Mouse (Mus musculus): ENCODE results near the gene Tgm5. TPM values are rescaled to one million over a fixed set of nuclear protein-coding genes. Genes with fewer than 3 reads are reported as not detected.
A peak's percentile ranks its signal among the peaks of the same experiment; 100 is the strongest.

Gene Tgm5
- polyA plus RNA-seq, 1 experiment from 2014 or later = not detected

GRCm38 (mm10) chr2:121022918-121023317 lies 62.7 kb downstream of the Tgm5 start:
- H3K4me1 ChIP-seq = no peaks in the 10 kb centered on the region; the same call in 1 of the 2 replicates
- H3K4me3 ChIP-seq = no peak overlapping the region
- H3K36me3 ChIP-seq = peaks cover 5% of the 10 kb centered on the region
- H3K9me3 ChIP-seq (replicated peaks) = 0 out of 2 replicates have a peak, but pooled peaks cover 1% of the 10 kb centered on the region
- 70% methylated on average over 5 of the region's 5 CpGs for WGBS
- no peak overlapping the region for H3K27ac ChIP-seq (replicated peaks)
- DNase-seq (ENCODE audit: low spot score) = no peak
- no peaks in the 10 kb centered on the region for H3K27me3 ChIP-seq (ENCODE audit: low read depth, poor library complexity, severe bottlenecking)

GRCm38 (mm10) chr2:121017151-121017550 lies 68.5 kb downstream of the Tgm5 start:
- Histone ChIP-seq H3K4me3 (no peak overlapping the region), H3K4me1 (no peaks in the 10 kb centered on the region), H3K27me3 (ENCODE audit: low read depth, poor library complexity, severe bottlenecking) (no peaks in the 10 kb centered on the region), H3K27ac (replicated peaks) (no peak overlapping the region), H3K36me3 (peaks cover 45% of the 10 kb centered on the region), H3K9me3 (replicated peaks) (0 out of 2 replicates have a peak, but pooled peaks cover 5% of the 10 kb centered on the region)
- no peak for DNase-seq (ENCODE audit: low spot score)
- 97% methylated on average over 1 of the region's 1 CpGs for WGBS

- 0 out of 2 replicates have a peak, but pooled peaks cover 5% of the 10 kb centered on the region for H3K9me3 ChIP-seq (replicated peaks)
- H3K4me1 ChIP-seq = no peaks in the 10 kb centered on the region
- H3K27ac ChIP-seq (replicated peaks) = no peak overlapping the region
- H3K36me3 ChIP-seq = peaks cover 53% of the 10 kb centered on the region
- H3K4me3 ChIP-seq = no peak overlapping the region
- 89% methylated on average over 9 of the region's 9 CpGs for WGBS
- H3K27me3 ChIP-seq (ENCODE audit: low read depth, poor library complexity, severe bottlenecking) = no peaks in the 10 kb centered on the region
- no peak for DNase-seq (ENCODE audit: low spot score)
Measured at GRCm38 (mm10) chr2:121016226-121016625, 69.4 kb downstream of the Tgm5 start.

- Histone ChIP-seq H3K4me1 (no peaks in the 10 kb centered on the region), H3K4me3 (no peak overlapping the region), H3K27ac (replicated peaks) (no peak overlapping the region), H3K27me3 (ENCODE audit: low read depth, poor library complexity, severe bottlenecking) (no peaks in the 10 kb centered on the region), H3K36me3 (peaks cover 54% of the 10 kb centered on the region), H3K9me3 (replicated peaks) (0 out of 2 replicates have a peak, but pooled peaks cover 5% of the 10 kb centered on the region)
- no peak for DNase-seq (ENCODE audit: low spot score)
- WGBS = 80% methylated on average over 2 of the region's 2 CpGs
Measured at GRCm38 (mm10) chr2:121015507-121015906, 70.1 kb downstream of the Tgm5 start.

GRCm38 (mm10) chr2:121012676-121013075 lies 73.0 kb downstream of the Tgm5 start:
- H3K4me3 ChIP-seq = no peak overlapping the region
- no peak overlapping the region for H3K27ac ChIP-seq (replicated peaks)
- peaks cover 46% of the 10 kb centered on the region for H3K36me3 ChIP-seq
- 0 out of 2 replicates have a peak, but pooled peaks cover 2% of the 10 kb centered on the region for H3K9me3 ChIP-seq (replicated peaks)
- H3K4me1 ChIP-seq = peaks cover 15% of the 10 kb centered on the region
- DNase-seq (ENCODE audit: low spot score) = no peak
- WGBS = 88% methylated on average over 9 of the region's 9 CpGs
- H3K27me3 ChIP-seq (ENCODE audit: low read depth, poor library complexity, severe bottlenecking) = no peaks in the 10 kb centered on the region

- peaks cover 25% of the 10 kb centered on the region for H3K36me3 ChIP-seq
- peak overlapping the region; percentile 86 for H3K4me3 ChIP-seq
- no peak for DNase-seq (ENCODE audit: low spot score)
- H3K27ac ChIP-seq (replicated peaks) = no peak overlapping the region
- H3K4me1 ChIP-seq = peaks cover 15% of the 10 kb centered on the region
- WGBS = 29% methylated on average over 5 of the region's 5 CpGs
- H3K27me3 ChIP-seq (ENCODE audit: low read depth, poor library complexity, severe bottlenecking) = no peaks in the 10 kb centered on the region
- no peaks in the 10 kb centered on the region for H3K9me3 ChIP-seq (replicated peaks)
Measured at GRCm38 (mm10) chr2:121009071-121009677, 76.5 kb downstream of the Tgm5 start.

GRCm38 (mm10) chr2:121008664-121009007 lies 77.0 kb downstream of the Tgm5 start:
- Histone ChIP-seq H3K36me3 (peaks cover 23% of the 10 kb centered on the region), H3K9me3 (replicated peaks) (no peaks in the 10 kb centered on the region), H3K4me1 (peaks cover 15% of the 10 kb centered on the region), H3K27me3 (ENCODE audit: low read depth, poor library complexity, severe bottlenecking) (no peaks in the 10 kb centered on the region), H3K27ac (replicated peaks) (peak overlapping the region; percentile 80), H3K4me3 (peak overlapping the region; percentile 86)
- WGBS = 1% methylated on average over 12 of the region's 12 CpGs
- DNase-seq (ENCODE audit: low spot score) = no peak

- no peaks in the 10 kb centered on the region for H3K9me3 ChIP-seq (replicated peaks)
- H3K36me3 ChIP-seq = peaks cover 19% of the 10 kb centered on the region
- 2% methylated on average over 34 of the region's 34 CpGs for WGBS
- peaks cover 15% of the 10 kb centered on the region for H3K4me1 ChIP-seq
- peak within 1 kb of the TSS; percentile 86 for H3K4me3 ChIP-seq
- H3K27me3 ChIP-seq (ENCODE audit: low read depth, poor library complexity, severe bottlenecking) = no peaks in the 10 kb centered on the region
- DNase-seq (ENCODE audit: low spot score) = peak; percentile 92
- H3K27ac ChIP-seq (replicated peaks) = peak within 1 kb of the TSS; percentile 80
Measured at GRCm38 (mm10) chr2:121007925-121008663, 77.5 kb downstream of the Tgm5 start, which contains the start of gene Ccndbp1. Gene Ccndbp1 (plus strand): TSS chr2:121008403.

GRCm38 (mm10) chr2:121006986-121007385 lies 78.7 kb downstream of the Tgm5 start:
- no peak for DNase-seq (ENCODE audit: low spot score)
- Histone ChIP-seq H3K36me3 (peaks cover 7% of the 10 kb centered on the region), H3K27ac (replicated peaks) (no peak overlapping the region), H3K27me3 (ENCODE audit: low read depth, poor library complexity, severe bottlenecking) (no peaks in the 10 kb centered on the region), H3K4me1 (peaks cover 15% of the 10 kb centered on the region), H3K4me3 (no peak overlapping the region), H3K9me3 (replicated peaks) (no peaks in the 10 kb centered on the region)
- WGBS = 90% methylated on average over 1 of the region's 1 CpGs

- no peak overlapping the region for H3K27ac ChIP-seq (replicated peaks)
- no peaks in the 10 kb centered on the region for H3K27me3 ChIP-seq (ENCODE audit: low read depth, poor library complexity, severe bottlenecking)
- no peaks in the 10 kb centered on the region for H3K36me3 ChIP-seq
- 85% methylated on average over 7 of the region's 7 CpGs for WGBS
- no peak for DNase-seq (ENCODE audit: low spot score)
- no peak overlapping the region for H3K4me3 ChIP-seq
- H3K4me1 ChIP-seq = peaks cover 11% of the 10 kb centered on the region
- no peaks in the 10 kb centered on the region for H3K9me3 ChIP-seq (replicated peaks)
Measured at GRCm38 (mm10) chr2:121004018-121004811, 81.4 kb downstream of the Tgm5 start.

- Histone ChIP-seq H3K4me1 (peaks cover 5% of the 10 kb centered on the region; the same call in 1 of the 2 replicates), H3K27me3 (ENCODE audit: low read depth, poor library complexity, severe bottlenecking) (no peaks in the 10 kb centered on the region), H3K36me3 (no peaks in the 10 kb centered on the region), H3K9me3 (replicated peaks) (no peaks in the 10 kb centered on the region), H3K4me3 (no peak overlapping the region), H3K27ac (replicated peaks) (no peak overlapping the region)
- DNase-seq (ENCODE audit: low spot score) = no peak
- 74% methylated on average over 2 of the region's 2 CpGs for WGBS
Measured at GRCm38 (mm10) chr2:121003586-121003985, 82.1 kb downstream of the Tgm5 start.

GRCm38 (mm10) chr2:120998863-120999262 lies 86.8 kb downstream of the Tgm5 start:
- H3K36me3 ChIP-seq = no peaks in the 10 kb centered on the region
- DNase-seq (ENCODE audit: low spot score) = no peak
- no peaks in the 10 kb centered on the region for H3K27me3 ChIP-seq (ENCODE audit: low read depth, poor library complexity, severe bottlenecking)
- H3K4me3 ChIP-seq = no peak overlapping the region
- H3K27ac ChIP-seq (replicated peaks) = no peak overlapping the region
- 92% methylated on average over 8 of the region's 8 CpGs for WGBS
- no peaks in the 10 kb centered on the region for H3K4me1 ChIP-seq
- H3K9me3 ChIP-seq (replicated peaks) = no peaks in the 10 kb centered on the region

Data from midbrain, embryonic 10.5 days (tissue).